23 mouse cellular contexts compared by ENCODE assay signal in genomic region chr1:172154536-172154935, GRCm38 (mm10). TPM values are rescaled to one million over a fixed set of nuclear protein-coding genes. Genes with fewer than 3 reads are reported as not detected.
DNase-seq lines count a peak whose midpoint lies in the region; ATAC-seq and TF ChIP-seq lines count a peak whose summit lies in the region.
"Had no signal": no experiment of that assay in that cellular context is flagged by ENCODE, and none has a peak within 500 bp of the region (broad histone marks: within the 10 kb centered on the region; RNA-seq: fewer than 3 reads in every experiment).

No protein-coding gene starts in this region.

- no peak overlapping the region for H3K4me2 ChIP-seq in lung, postnatal 0 days (replicated peaks; ENCODE audit: low read depth, low read length)
- no peak overlapping the region for H3K4me2 ChIP-seq in intestine, embryonic 15.5 days (replicated peaks)
- H3K4me2 ChIP-seq in hindbrain, postnatal 0 days (ENCODE audit: low read depth, low read length), result no peak overlapping the region
- H3K4me2 ChIP-seq: embryonic facial prominence, embryonic 15.5 days; forebrain, embryonic 15.5 days; heart, embryonic 13.5 days; hindbrain, embryonic 12.5 days had no signal

- no peak overlapping the region for H3K27ac ChIP-seq in lung, postnatal 0 days (ENCODE audit: low read length)
- no peak overlapping the region for H3K27ac ChIP-seq in intestine, embryonic 15.5 days
- H3K27ac ChIP-seq in small intestine, adult 2 months (ENCODE audit: insufficient read depth, low read depth, low read length), result 0 out of 2 replicates have a peak overlapping the region, but pooled peaks have one; percentile 49
- no peak overlapping the region for H3K27ac ChIP-seq in hindbrain, postnatal 0 days
- H3K27ac ChIP-seq: embryonic facial prominence, embryonic 15.5 days; forebrain, embryonic 10.5 days; forebrain, embryonic 15.5 days; heart, embryonic 13.5 days; hindbrain, embryonic 12.5 days had no signal

- no peak for DNase-seq in lung, postnatal 0 days (ENCODE audit: low spot score)
- DNase-seq in lung, adult 2 months, result no peak
- DNase-seq in hindbrain, postnatal 0 days (ENCODE audit: low spot score), result no peak
- DNase-seq in thymus, postnatal 4 days, result no peak
- DNase-seq: adrenal gland, postnatal 10 days; cerebellum, adult 11 months; cerebellum, adult 8-10 months; cerebellum, postnatal 14 days; embryo, embryonic 11 days; gastrocnemius, postnatal 25 days; heart, adult 11 months; heart, postnatal 36 days had no signal

- peak; percentile 30 for ATAC-seq in lung, postnatal 0 days
- ATAC-seq in intestine, embryonic 15.5 days, result peak; percentile 78
- ATAC-seq in hindbrain, postnatal 0 days, result no peak
- ATAC-seq: CD4-positive, CD25-positive, alpha-beta regulatory T cell, adult 4 months; forebrain, embryonic 15.5 days; hindbrain, embryonic 16.5 days had no signal

- no peak for TF ChIP-seq CTCF in lung, postnatal 0 days (IDR thresholded peaks at IDR 0.05)
- no peak for TF ChIP-seq CTCF in lung, adult 2 months (IDR thresholded peaks at IDR 0.05; ENCODE audit: insufficient read depth, low read length)
- no peak for TF ChIP-seq CTCF in small intestine, adult 2 months (IDR thresholded peaks at IDR 0.05; ENCODE audit: extremely low read depth, insufficient read length, insufficient replicate concordance, low read depth, low read length)
- no peak for TF ChIP-seq CTCF in hindbrain, postnatal 0 days (IDR thresholded peaks at IDR 0.05; ENCODE audit: low read depth)

- no peaks in the 10 kb centered on the region for H3K27me3 ChIP-seq in lung, postnatal 0 days (replicated peaks; ENCODE audit: insufficient read depth, low read length)
- H3K27me3 ChIP-seq in intestine, embryonic 15.5 days (replicated peaks), result no peaks in the 10 kb centered on the region
- H3K27me3 ChIP-seq in small intestine, adult 2 months (ENCODE audit: control insufficient read depth, insufficient read depth, low read length), result no peaks in the 10 kb centered on the region
- H3K27me3 ChIP-seq in hindbrain, postnatal 0 days (ENCODE audit: insufficient read depth, low read length), result no peaks in the 10 kb centered on the region
- H3K27me3 ChIP-seq: embryonic facial prominence, embryonic 15.5 days; forebrain, embryonic 15.5 days; heart, embryonic 13.5 days; hindbrain, embryonic 12.5 days had no signal

- peaks cover 16% of the 10 kb centered on the region; the same call in 1 of the 2 replicates for H3K36me3 ChIP-seq in lung, postnatal 0 days (ENCODE audit: insufficient read depth, low read length)
- peaks cover 15% of the 10 kb centered on the region for H3K36me3 ChIP-seq in intestine, embryonic 15.5 days
- peaks cover 26% of the 10 kb centered on the region for H3K36me3 ChIP-seq in small intestine, adult 2 months (ENCODE audit: control insufficient read depth, insufficient read depth, low read length)
- peaks cover 5% of the 10 kb centered on the region; the same call in 1 of the 2 replicates for H3K36me3 ChIP-seq in hindbrain, postnatal 0 days (ENCODE audit: insufficient read depth, low read length)

- H3K4me3 ChIP-seq in lung, postnatal 0 days (ENCODE audit: low read depth, low read length), result no peak overlapping the region
- no peak overlapping the region for H3K4me3 ChIP-seq in lung, adult 2 months (replicated peaks; ENCODE audit: extremely low read depth, low read depth, low read length)
- no peak overlapping the region for H3K4me3 ChIP-seq in intestine, embryonic 15.5 days (replicated peaks)
- no peak overlapping the region for H3K4me3 ChIP-seq in small intestine, adult 2 months (ENCODE audit: low read depth, low read length)
- no peak overlapping the region for H3K4me3 ChIP-seq in hindbrain, postnatal 0 days (ENCODE audit: low read length)
- H3K4me3 ChIP-seq: embryonic facial prominence, embryonic 15.5 days; erythroblast, embryonic 14.5 days; forebrain, embryonic 10.5 days; forebrain, embryonic 15.5 days; heart, embryonic 13.5 days; hindbrain, embryonic 12.5 days had no signal

- no peaks in the 10 kb centered on the region for H3K9me3 ChIP-seq in lung, postnatal 0 days (ENCODE audit: low read length)
- no peaks in the 10 kb centered on the region for H3K9me3 ChIP-seq in intestine, embryonic 15.5 days
- H3K9me3 ChIP-seq in hindbrain, postnatal 0 days (ENCODE audit: low read length), result no peaks in the 10 kb centered on the region
- H3K9me3 ChIP-seq: embryonic facial prominence, embryonic 15.5 days; forebrain, embryonic 10.5 days; forebrain, embryonic 15.5 days; G1E; heart, embryonic 13.5 days; hindbrain, embryonic 12.5 days had no signal

- TF ChIP-seq POLR2A in lung, adult 2 months (IDR thresholded peaks at IDR 0.05; ENCODE audit: borderline replicate concordance, extremely low read depth, low read depth, low read length), result no peak
- TF ChIP-seq POLR2A in small intestine, adult 2 months (IDR thresholded peaks at IDR 0.05; ENCODE audit: low read depth, low read length), result no peak

- 68% methylated on average over 3 of the region's 3 CpGs for WGBS in lung, postnatal 0 days
- WGBS in lung, adult 2 months, result 74% methylated on average over 3 of the region's 3 CpGs
- WGBS in intestine, embryonic 15.5 days, result 72% methylated on average over 3 of the region's 3 CpGs
- 30% methylated on average over 3 of the region's 3 CpGs for WGBS in small intestine, adult 2 months
- WGBS in hindbrain, postnatal 0 days, result 91% methylated on average over 3 of the region's 3 CpGs

- no peak overlapping the region for H3K9ac ChIP-seq in lung, postnatal 0 days (replicated peaks; ENCODE audit: low read depth)
- no peak overlapping the region for H3K9ac ChIP-seq in intestine, embryonic 15.5 days
- no peak overlapping the region for H3K9ac ChIP-seq in hindbrain, postnatal 0 days (replicated peaks; ENCODE audit: low read length)
- H3K9ac ChIP-seq: embryonic facial prominence, embryonic 15.5 days; forebrain, embryonic 15.5 days; heart, embryonic 13.5 days; hindbrain, embryonic 12.5 days had no signal

- H3K4me1 ChIP-seq in lung, postnatal 0 days (ENCODE audit: insufficient read depth, low read depth, low read length), result 0 out of 2 replicates have a peak, but pooled peaks cover 2% of the 10 kb centered on the region
- H3K4me1 ChIP-seq in lung, adult 2 months (ENCODE audit: control insufficient read depth, insufficient read depth, low read length), result peaks cover 5% of the 10 kb centered on the region
- no peaks in the 10 kb centered on the region; the same call in 1 of the 2 replicates for H3K4me1 ChIP-seq in intestine, embryonic 15.5 days (replicated peaks)
- H3K4me1 ChIP-seq in small intestine, adult 2 months (ENCODE audit: control insufficient read depth, insufficient read depth, insufficient read length, low read length), result no peaks in the 10 kb centered on the region; the same call in 1 of the 2 replicates
- H3K4me1 ChIP-seq in hindbrain, postnatal 0 days (ENCODE audit: insufficient read depth, low read length), result peaks cover 1% of the 10 kb centered on the region; the same call in 1 of the 2 replicates

- TF ChIP-seq EP300 in lung, postnatal 0 days (IDR thresholded peaks at IDR 0.05), result no peak

RNA-seq across cellular contexts. Expression of gene Dcaf8, which starts 6.7 kb away (rescaled TPM):
- polyA plus RNA-seq in lung, postnatal 0 days (2015; fragmentation: Nextera tagmentation; extraction: Ambion mirVana), result 93.7 and 96.6 TPM in 2 replicates
- polyA plus RNA-seq in lung, adult 2 months (2012; rRNA removed), result 58.0 and 74.9 TPM in 2 replicates
- polyA plus RNA-seq in intestine, embryonic 15.5 days (2015; fragmentation: Nextera tagmentation; extraction: Ambion mirVana), result 98.2 and 101 TPM in 2 replicates
- polyA plus RNA-seq in small intestine, adult 2 months (2012; rRNA removed), result 14.6 and 26.7 TPM in 2 replicates
- total RNA-seq in hindbrain, postnatal 0 days (2014; rRNA removed), result 67.1 and 73.0 TPM in 2 replicates
- polyA plus RNA-seq in hindbrain, postnatal 0 days (2015; fragmentation: Nextera tagmentation; extraction: Ambion mirVana), result 73.1 and 79.1 TPM in 2 replicates

RNA-seq across cellular contexts. Expression of gene Pex19, which starts 28.0 kb away (rescaled TPM):
- polyA plus RNA-seq in lung, postnatal 0 days (2015; fragmentation: Nextera tagmentation; extraction: Ambion mirVana), result 74.5 and 74.9 TPM in 2 replicates
- polyA plus RNA-seq in lung, adult 2 months (2012; rRNA removed), result 47.4 and 63.0 TPM in 2 replicates
- polyA plus RNA-seq in intestine, embryonic 15.5 days (2015; fragmentation: Nextera tagmentation; extraction: Ambion mirVana), result 143 and 144 TPM in 2 replicates
- 40.5 and 55.1 TPM in 2 replicates for polyA plus RNA-seq in small intestine, adult 2 months (2012; rRNA removed)
- 185 and 203 TPM in 2 replicates for total RNA-seq in hindbrain, postnatal 0 days (2014; rRNA removed)
- 140 and 144 TPM in 2 replicates for polyA plus RNA-seq in hindbrain, postnatal 0 days (2015; fragmentation: Nextera tagmentation; extraction: Ambion mirVana)

RNA-seq across cellular contexts. Expression of gene Pea15a, which starts 52.1 kb away (rescaled TPM):
- polyA plus RNA-seq in lung, postnatal 0 days (2015; fragmentation: Nextera tagmentation; extraction: Ambion mirVana), result 114 and 118 TPM in 2 replicates
- polyA plus RNA-seq in lung, adult 2 months (2012; rRNA removed), result 88.2 and 137 TPM in 2 replicates
- polyA plus RNA-seq in intestine, embryonic 15.5 days (2015; fragmentation: Nextera tagmentation; extraction: Ambion mirVana), result 86.4 and 89.0 TPM in 2 replicates
- 11.3 and 12.0 TPM in 2 replicates for polyA plus RNA-seq in small intestine, adult 2 months (2012; rRNA removed)
- total RNA-seq in hindbrain, postnatal 0 days (2014; rRNA removed), result 289 and 309 TPM in 2 replicates
- 503 and 511 TPM in 2 replicates for polyA plus RNA-seq in hindbrain, postnatal 0 days (2015; fragmentation: Nextera tagmentation; extraction: Ambion mirVana)
